Mouse (Mus musculus): ENCODE measurements around the gene C1qc. TPM values are rescaled to one million over a fixed set of nuclear protein-coding genes. Genes with fewer than 3 reads are reported as not detected.
A peak's percentile ranks its signal among the peaks of the same experiment; 100 is the strongest.

The C1qc gene
- total and polyA plus RNA-seq, 2 experiments from 2014 or later, result 48.3 to 90.1 TPM

- Histone ChIP-seq H3K27me3 (ENCODE audit: insufficient read depth, low read length) (no peaks in the 10 kb centered on the region; the same call in 1 of the 2 replicates), H3K4me1 (ENCODE audit: insufficient read depth, low read length) (0 out of 2 replicates have a peak, but pooled peaks cover 5% of the 10 kb centered on the region), H3K4me3 (ENCODE audit: low read length) (no peak overlapping the region), H3K27ac (no peak overlapping the region; the same call in 1 of the 2 replicates), H3K9me3 (ENCODE audit: low read length) (no peaks in the 10 kb centered on the region), H3K36me3 (ENCODE audit: insufficient read depth, low read length) (no peaks in the 10 kb centered on the region), H3K4me2 (ENCODE audit: low read depth, low read length) (no peak overlapping the region), H3K9ac (replicated peaks; ENCODE audit: low read length) (no peak overlapping the region)
- ATAC-seq (no peak), DNase-seq (ENCODE audit: low spot score) (peak; percentile 56)
- WGBS, result 7% methylated on average over 15 of the region's 15 CpGs
- no peak for TF ChIP-seq CTCF (IDR thresholded peaks at IDR 0.05; ENCODE audit: low read depth)
These were observed 32.9 kb upstream of the C1qc start for GRCm38 (mm10) chr4:136925804-136926203.

GRCm38 (mm10) chr4:136924529-136924928, 31.7 kb upstream of the C1qc start:
- Histone ChIP-seq H3K9me3 (ENCODE audit: low read length) (no peaks in the 10 kb centered on the region), H3K9ac (replicated peaks; ENCODE audit: low read length) (no peak overlapping the region), H3K27me3 (ENCODE audit: insufficient read depth, low read length) (no peaks in the 10 kb centered on the region; the same call in 1 of the 2 replicates), H3K36me3 (ENCODE audit: insufficient read depth, low read length) (no peaks in the 10 kb centered on the region), H3K27ac (no peak overlapping the region), H3K4me1 (ENCODE audit: insufficient read depth, low read length) (0 out of 2 replicates have a peak, but pooled peaks cover 5% of the 10 kb centered on the region), H3K4me3 (ENCODE audit: low read length) (no peak overlapping the region), H3K4me2 (ENCODE audit: low read depth, low read length) (no peak overlapping the region)
- no peak for TF ChIP-seq CTCF (IDR thresholded peaks at IDR 0.05; ENCODE audit: low read depth)
- no peak for ATAC-seq
- 20% methylated on average over 6 of the region's 6 CpGs for WGBS
- DNase-seq (ENCODE audit: low spot score), result peak; percentile 59

GRCm38 (mm10) chr4:136919526-136919925, 26.7 kb upstream of the C1qc start:
- TF ChIP-seq CTCF (IDR thresholded peaks at IDR 0.05; ENCODE audit: low read depth), result no peak
- ATAC-seq (no peak), DNase-seq (ENCODE audit: low spot score) (no peak)
- H3K9me3 ChIP-seq (ENCODE audit: low read length), result no peaks in the 10 kb centered on the region
- no peaks in the 10 kb centered on the region; the same call in 1 of the 2 replicates for H3K27me3 ChIP-seq (ENCODE audit: insufficient read depth, low read length)
- peaks cover 8% of the 10 kb centered on the region; the same call in 1 of the 2 replicates for H3K4me1 ChIP-seq (ENCODE audit: insufficient read depth, low read length)
- no peak overlapping the region for H3K4me3 ChIP-seq (ENCODE audit: low read length)
- no peaks in the 10 kb centered on the region for H3K36me3 ChIP-seq (ENCODE audit: insufficient read depth, low read length)
- H3K27ac ChIP-seq, result no peak overlapping the region
- H3K9ac ChIP-seq (replicated peaks; ENCODE audit: low read length), result no peak overlapping the region
- 61% methylated on average over 3 of the region's 3 CpGs for WGBS
- H3K4me2 ChIP-seq (ENCODE audit: low read depth, low read length), result no peak overlapping the region

- no peaks in the 10 kb centered on the region for H3K9me3 ChIP-seq (ENCODE audit: low read length)
- H3K36me3 ChIP-seq (ENCODE audit: insufficient read depth, low read length), result no peaks in the 10 kb centered on the region
- H3K9ac ChIP-seq (replicated peaks; ENCODE audit: low read length), result no peak overlapping the region
- H3K27ac ChIP-seq, result no peak overlapping the region
- WGBS, result 68% methylated on average over 8 of the region's 8 CpGs
- H3K4me3 ChIP-seq (ENCODE audit: low read length), result no peak overlapping the region
- DNase-seq (ENCODE audit: low spot score) (no peak), ATAC-seq (no peak)
- H3K27me3 ChIP-seq (ENCODE audit: insufficient read depth, low read length), result no peaks in the 10 kb centered on the region
- H3K4me1 ChIP-seq (ENCODE audit: insufficient read depth, low read length), result peaks cover 8% of the 10 kb centered on the region; the same call in 1 of the 2 replicates
- no peak overlapping the region for H3K4me2 ChIP-seq (ENCODE audit: low read depth, low read length)
- TF ChIP-seq CTCF (IDR thresholded peaks at IDR 0.05; ENCODE audit: low read depth), result no peak
These were observed 26.0 kb upstream of the C1qc start for GRCm38 (mm10) chr4:136918834-136919233.

GRCm38 (mm10) chr4:136917165-136917524, 24.3 kb upstream of the C1qc start:
- Histone ChIP-seq H3K36me3 (ENCODE audit: insufficient read depth, low read length) (no peaks in the 10 kb centered on the region), H3K9ac (replicated peaks; ENCODE audit: low read length) (no peak overlapping the region), H3K27ac (0 out of 2 replicates have a peak overlapping the region, but pooled peaks have one; percentile 56), H3K4me2 (ENCODE audit: low read depth, low read length) (no peak overlapping the region), H3K4me1 (ENCODE audit: insufficient read depth, low read length) (peaks cover 12% of the 10 kb centered on the region; the same call in 1 of the 2 replicates), H3K9me3 (ENCODE audit: low read length) (no peaks in the 10 kb centered on the region), H3K4me3 (ENCODE audit: low read length) (no peak overlapping the region), H3K27me3 (ENCODE audit: insufficient read depth, low read length) (no peaks in the 10 kb centered on the region)
- ATAC-seq (no peak), DNase-seq (ENCODE audit: low spot score) (no peak)
- TF ChIP-seq CTCF (IDR thresholded peaks at IDR 0.05; ENCODE audit: low read depth), result no peak
- 27% methylated on average over 7 of the region's 7 CpGs for WGBS

- Histone ChIP-seq H3K27ac (peak overlapping the region; percentile 56; the same call in 1 of the 2 replicates), H3K36me3 (ENCODE audit: insufficient read depth, low read length) (no peaks in the 10 kb centered on the region), H3K9me3 (ENCODE audit: low read length) (no peaks in the 10 kb centered on the region), H3K4me3 (ENCODE audit: low read length) (no peak overlapping the region), H3K9ac (replicated peaks; ENCODE audit: low read length) (0 out of 2 replicates have a peak overlapping the region, but pooled peaks have one; percentile 13), H3K4me2 (ENCODE audit: low read depth, low read length) (no peak overlapping the region), H3K4me1 (ENCODE audit: insufficient read depth, low read length) (peaks cover 12% of the 10 kb centered on the region), H3K27me3 (ENCODE audit: insufficient read depth, low read length) (no peaks in the 10 kb centered on the region)
- TF ChIP-seq CTCF (IDR thresholded peaks at IDR 0.05; ENCODE audit: low read depth), result no peak
- 37% methylated on average over 20 of the region's 20 CpGs for WGBS
- ATAC-seq (no peak), DNase-seq (ENCODE audit: low spot score) (peak; percentile 51)
These were observed 23.7 kb upstream of the C1qc start for GRCm38 (mm10) chr4:136916359-136917164.

GRCm38 (mm10) chr4:136912841-136913240, 20.0 kb upstream of the C1qc start:
- 11% methylated on average over 9 of the region's 9 CpGs for WGBS
- H3K36me3 ChIP-seq (ENCODE audit: insufficient read depth, low read length), result no peaks in the 10 kb centered on the region
- DNase-seq (ENCODE audit: low spot score), result peak; percentile 50
- no peak overlapping the region for H3K9ac ChIP-seq (replicated peaks; ENCODE audit: low read length)
- H3K4me3 ChIP-seq (ENCODE audit: low read length), result no peak overlapping the region
- no peak overlapping the region for H3K4me2 ChIP-seq (ENCODE audit: low read depth, low read length)
- peaks cover 20% of the 10 kb centered on the region for H3K4me1 ChIP-seq (ENCODE audit: insufficient read depth, low read length)
- TF ChIP-seq CTCF (IDR thresholded peaks at IDR 0.05; ENCODE audit: low read depth), result no peak
- no peaks in the 10 kb centered on the region for H3K27me3 ChIP-seq (ENCODE audit: insufficient read depth, low read length)
- no peak overlapping the region for H3K27ac ChIP-seq
- H3K9me3 ChIP-seq (ENCODE audit: low read length), result no peaks in the 10 kb centered on the region
- no peak for ATAC-seq
